Mouse (Mus musculus) forebrain, embryonic 14.5 days (tissue): Measurements from ENCODE around the gene Tgfbi. TPM values are rescaled to one million over a fixed set of nuclear protein-coding genes. Genes with fewer than 3 reads are reported as not detected.

Experiments
- ATAC-seq: fragments of 200-750 bp; cut with Nextera tagmentation; 2 replicates; pipeline ENCODE4 v1.8.0; 2017; ENCODE audit warnings: mild to moderate bottlenecking, moderate library complexity
- DNase-seq: peaks from one replicate; pipeline ENCODE4 v3.0.0-alpha.2; 2015; ENCODE audit warnings: low spot score
- H3K27ac ChIP-seq: fragments of 300-500 bp; sonication (generic); 2 replicates; pipeline ENCODE4 v1.5.1; 2014; ENCODE audit warnings: low read depth, mild to moderate bottlenecking, control low read depth, low read length, moderate library complexity
- H3K27me3 ChIP-seq: fragments of 300-500 bp; sonication (generic); replicated peaks from 2 replicates; pipeline ENCODE4 v1.6.1; 2014; ENCODE audit warnings: low read length, control low read depth, mixed read lengths; ENCODE audit not compliant: control insufficient read depth, insufficient read depth
- H3K36me3 ChIP-seq: fragments of 300-500 bp; sonication (generic); 2 replicates; pipeline ENCODE4 v1.6.1; 2014; ENCODE audit warnings: low read length, control low read depth; ENCODE audit not compliant: control insufficient read depth, insufficient read depth
- H3K4me1 ChIP-seq: fragments of 300-500 bp; sonication (generic); 2 replicates; pipeline ENCODE4 v1.6.1; 2014; ENCODE audit warnings: antibody characterized with exemption, low read length, control low read depth; ENCODE audit not compliant: control insufficient read depth, insufficient read depth
- H3K4me2 ChIP-seq: fragments of 300-500 bp; sonication (generic); 2 replicates; pipeline ENCODE4 v1.6.1; 2014; ENCODE audit warnings: mild to moderate bottlenecking, control low read depth, low read length
- H3K4me3 ChIP-seq: fragments of 300-500 bp; sonication (generic); 2 replicates; pipeline ENCODE4 v1.5.1; 2014; ENCODE audit warnings: low read depth, low read length, control low read depth
- H3K9ac ChIP-seq: fragments of 300-500 bp; sonication (generic); 2 replicates; pipeline ENCODE4 v1.6.1; 2014; ENCODE audit warnings: mild to moderate bottlenecking, low read length, control low read depth, moderate library complexity
- H3K9me3 ChIP-seq: fragments of 300-500 bp; sonication (generic); replicated peaks from 2 replicates; pipeline ENCODE4 v1.6.1; 2016; ENCODE audit warnings: low read length, control low read depth, mixed read lengths; ENCODE audit not compliant: control insufficient read depth
- WGBS: fragments of 180-500 bp; shearing (Covaris S2); extraction: QIAGEN DNeasy Blood & Tissue Kit; methylation state at CpG from one replicate; pipeline ENCODE4 v1.1.7; 2014; 5-methylcytosine and 5-hydroxymethylcytosine counted together
- polyA plus RNA-seq: library from polyadenylated mRNA; unstranded; fragments of >200 nt; fragmentation: Nextera tagmentation; extraction: Ambion mirVana; gene quantifications from 2 replicates; pipeline ENCODE4 v1.2.1, GENCODE M21; 2014

The Tgfbi gene
- polyA plus RNA-seq, 1 experiment from 2014 or later, result 3.8 TPM

GRCm38 (mm10) chr13:56681924-56682323 is 72.6 kb downstream of the Tgfbi start:
- H3K9ac ChIP-seq, result no peak overlapping the region
- WGBS, result 81% methylated on average over 4 of the region's 4 CpGs
- DNase-seq, result no peak
- no peak overlapping the region for H3K4me2 ChIP-seq
- no peak for ATAC-seq
- H3K9me3 ChIP-seq, result no peaks in the 10 kb centered on the region
- no peak overlapping the region for H3K27ac ChIP-seq
- no peaks in the 10 kb centered on the region for H3K36me3 ChIP-seq
- no peak overlapping the region for H3K4me3 ChIP-seq
- no peaks in the 10 kb centered on the region for H3K4me1 ChIP-seq
- no peaks in the 10 kb centered on the region for H3K27me3 ChIP-seq

GRCm38 (mm10) chr13:56682326-56682725 is 73.0 kb downstream of the Tgfbi start:
- Histone ChIP-seq H3K4me2 (no peak overlapping the region), H3K27ac (no peak overlapping the region), H3K27me3 (no peaks in the 10 kb centered on the region), H3K9ac (no peak overlapping the region), H3K9me3 (no peaks in the 10 kb centered on the region), H3K4me3 (no peak overlapping the region), H3K4me1 (no peaks in the 10 kb centered on the region), H3K36me3 (no peaks in the 10 kb centered on the region)
- 81% methylated on average over 17 of the region's 17 CpGs for WGBS
- DNase-seq (peak; percentile 45), ATAC-seq (no peak)

- no peak for DNase-seq
- H3K27me3 ChIP-seq, result no peaks in the 10 kb centered on the region
- 83% methylated on average over 7 of the region's 7 CpGs for WGBS
Observed at GRCm38 (mm10) chr13:56683306-56683705, 74.0 kb downstream of the Tgfbi start.

More at GRCm38 (mm10) chr13:56683306-56683705, 74.0 kb downstream of the Tgfbi start:
- Histone ChIP-seq H3K4me2 (no peak overlapping the region), H3K9me3 (no peaks in the 10 kb centered on the region), H3K9ac (no peak overlapping the region), H3K36me3 (no peaks in the 10 kb centered on the region), H3K4me3 (no peak overlapping the region), H3K27ac (no peak overlapping the region), H3K4me1 (no peaks in the 10 kb centered on the region)
- ATAC-seq, result no peak

Other genes starting within 250 kb of the Tgfbi start
- not detected in 2 replicates for gene Gm3045, start 182.9 kb upstream of the Tgfbi start, polyA plus RNA-seq
- gene Slc25a48, start 171.2 kb upstream of the Tgfbi start, polyA plus RNA-seq, result 0.06 TPM in 2 replicates
- not detected in 2 replicates for gene Il9, start 127.3 kb upstream of the Tgfbi start, polyA plus RNA-seq
- 2.9 and 3.5 TPM in 2 replicates for gene Fbxl21, start 87.1 kb upstream of the Tgfbi start, polyA plus RNA-seq
- not detected in 2 replicates for gene Lect2, start 61.0 kb upstream of the Tgfbi start, polyA plus RNA-seq
- 39.7 and 45.8 TPM in 2 replicates for gene Smad5, start 93.5 kb downstream of the Tgfbi start, polyA plus RNA-seq
- 0.85 and 1.1 TPM in 2 replicates for gene Gm45623, start 144.3 kb downstream of the Tgfbi start, polyA plus RNA-seq